Mouse (Mus musculus) intestine, embryonic 15.5 days (tissue): ENCODE results near the gene Rbms2. TPM values are rescaled to one million over a fixed set of nuclear protein-coding genes. Genes with fewer than 3 reads are reported as not detected.

Experiments used
- ATAC-seq: fragments of 200-750 bp; cut with Nextera tagmentation; 2 replicates; pipeline ENCODE4 v1.8.0; 2017; ENCODE audit warnings: moderate TSS enrichment, moderate library complexity
- H3K27ac ChIP-seq: fragments of 300-500 bp; sonication (generic); 2 replicates; pipeline ENCODE4 v1.5.1; 2015; ENCODE audit warnings: mild to moderate bottlenecking, inconsistent platforms
- H3K27me3 ChIP-seq: fragments of 300-500 bp; sonication (generic); replicated peaks from 2 replicates; pipeline ENCODE4 v1.6.1; 2015; ENCODE audit warnings: inconsistent platforms
- H3K36me3 ChIP-seq: fragments of 300-500 bp; sonication (generic); 2 replicates; pipeline ENCODE4 v1.6.1; 2015; ENCODE audit warnings: inconsistent platforms
- H3K4me1 ChIP-seq: fragments of 300-500 bp; sonication (generic); replicated peaks from 2 replicates; pipeline ENCODE4 v1.6.1; 2015; ENCODE audit warnings: inconsistent platforms
- H3K4me2 ChIP-seq: fragments of 300-500 bp; sonication (generic); replicated peaks from 2 replicates; pipeline ENCODE4 v1.6.1; 2015; ENCODE audit warnings: mild to moderate bottlenecking, inconsistent platforms
- H3K4me3 ChIP-seq: fragments of 300-500 bp; sonication (generic); replicated peaks from 2 replicates; pipeline ENCODE4 v1.5.1; 2015; ENCODE audit warnings: inconsistent platforms
- H3K9ac ChIP-seq: fragments of 300-500 bp; sonication (generic); 2 replicates; pipeline ENCODE4 v1.6.1; 2015; ENCODE audit warnings: inconsistent platforms
- H3K9me3 ChIP-seq: fragments of 300-500 bp; sonication (generic); 2 replicates; pipeline ENCODE4 v1.6.1; 2016; ENCODE audit warnings: inconsistent platforms
- WGBS: fragments of 180-500 bp; shearing (Covaris S2); methylation state at CpG from one replicate; pipeline ENCODE4 v1.1.7; 2015; 5-methylcytosine and 5-hydroxymethylcytosine counted together
- polyA plus RNA-seq: library from polyadenylated mRNA; unstranded; fragments of >200 nt; fragmentation: Nextera tagmentation; extraction: Ambion mirVana; gene quantifications from 2 replicates; pipeline ENCODE4 v1.2.1, GENCODE M21; 2015

The Rbms2 gene
- polyA plus RNA-seq, 1 experiment from 2014 or later = 27.0 TPM

DNA sequence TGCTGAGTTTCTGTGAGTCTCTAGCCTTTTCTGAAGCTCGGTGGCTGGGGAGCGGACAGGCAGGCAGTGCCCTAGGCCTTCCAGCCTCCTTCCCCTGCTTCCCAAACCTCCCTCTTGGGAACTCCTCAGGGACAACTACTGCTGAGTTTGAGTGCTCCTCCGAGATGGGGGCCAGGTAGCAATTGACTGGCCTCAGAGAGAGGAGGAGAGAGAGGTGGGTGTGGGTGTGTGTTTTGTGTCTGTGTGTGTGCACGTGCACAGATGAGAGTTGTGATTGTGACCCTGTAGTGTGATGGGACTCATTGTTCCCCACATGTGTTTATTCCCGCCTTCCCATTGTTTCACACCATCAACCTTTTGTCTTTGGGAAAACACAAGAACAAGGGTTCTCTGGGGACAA is 52.6 kb downstream of the Rbms2 start:
- Histone ChIP-seq H3K4me2 (no peak overlapping the region), H3K4me1 (no peaks in the 10 kb centered on the region), H3K4me3 (no peak overlapping the region), H3K9ac (no peak overlapping the region), H3K27ac (no peak overlapping the region), H3K9me3 (no peaks in the 10 kb centered on the region), H3K27me3 (no peaks in the 10 kb centered on the region), H3K36me3 (peaks cover 49% of the 10 kb centered on the region)
- no peak for ATAC-seq
- WGBS = 68% methylated on average over 5 of the region's 5 CpGs

GRCm38 (mm10) chr10:128125951-128126350 is 54.1 kb downstream of the Rbms2 start:
- Histone ChIP-seq H3K9ac (no peak overlapping the region), H3K4me1 (no peaks in the 10 kb centered on the region), H3K36me3 (peaks cover 62% of the 10 kb centered on the region), H3K27ac (no peak overlapping the region), H3K4me2 (no peak overlapping the region), H3K4me3 (no peak overlapping the region), H3K27me3 (no peaks in the 10 kb centered on the region), H3K9me3 (no peaks in the 10 kb centered on the region)
- WGBS = 92% methylated on average over 14 of the region's 14 CpGs
- ATAC-seq = no peak

DNA sequence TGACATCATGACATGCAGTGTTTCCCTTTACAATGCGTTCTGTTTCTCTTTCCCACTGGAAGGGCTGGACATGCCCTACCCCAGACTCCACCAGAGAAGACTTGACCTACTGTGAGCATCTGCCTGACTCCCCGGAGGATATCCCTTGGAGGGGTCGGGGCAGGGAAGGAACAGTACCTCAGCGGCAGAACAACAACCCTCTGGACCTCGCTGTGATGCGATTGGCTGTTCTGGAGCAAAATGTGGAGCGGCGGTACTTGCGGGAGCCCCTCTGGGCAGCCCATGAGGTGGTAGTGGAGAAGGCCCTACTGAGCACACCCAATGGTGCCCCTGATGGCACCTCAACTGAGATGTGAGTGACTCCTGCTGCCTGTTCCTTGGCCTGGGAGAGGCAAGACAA is 55.3 kb downstream of the Rbms2 start:
- no peak overlapping the region for H3K27ac ChIP-seq
- no peak overlapping the region for H3K9ac ChIP-seq
- H3K4me2 ChIP-seq = no peak overlapping the region
- peaks cover 64% of the 10 kb centered on the region for H3K36me3 ChIP-seq
- no peak for ATAC-seq
- no peaks in the 10 kb centered on the region for H3K9me3 ChIP-seq
- 95% methylated on average over 9 of the region's 9 CpGs for WGBS
- no peaks in the 10 kb centered on the region for H3K4me1 ChIP-seq
- H3K27me3 ChIP-seq = no peaks in the 10 kb centered on the region
- H3K4me3 ChIP-seq = no peak overlapping the region

GRCm38 (mm10) chr10:128123833-128124232 is 56.3 kb downstream of the Rbms2 start:
- ATAC-seq = no peak
- Histone ChIP-seq H3K4me2 (no peak overlapping the region), H3K27ac (no peak overlapping the region), H3K27me3 (no peaks in the 10 kb centered on the region), H3K9ac (no peak overlapping the region), H3K4me3 (no peak overlapping the region), H3K9me3 (no peaks in the 10 kb centered on the region), H3K4me1 (no peaks in the 10 kb centered on the region), H3K36me3 (peaks cover 73% of the 10 kb centered on the region)
- 92% methylated on average over 7 of the region's 7 CpGs for WGBS

DNA sequence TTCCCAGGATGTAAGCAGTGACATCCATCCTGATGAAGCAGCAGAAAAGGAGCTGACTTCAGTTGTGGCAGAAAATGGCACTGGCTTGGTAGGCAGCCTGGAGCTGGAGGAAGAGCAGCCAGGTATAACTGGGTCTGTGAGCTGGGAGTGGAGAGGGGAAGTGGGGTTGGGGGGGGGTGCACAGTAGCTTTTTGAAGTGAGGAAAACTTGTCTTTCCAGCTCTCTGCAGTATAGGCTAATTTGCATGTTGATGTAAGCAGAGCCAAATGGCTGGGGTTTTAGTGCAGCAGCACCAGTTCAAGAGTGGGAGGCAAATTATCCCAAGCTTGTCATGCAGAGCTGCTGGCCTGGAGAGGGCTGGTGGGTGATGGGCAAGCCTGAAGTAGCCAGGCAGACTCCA is 68.9 kb downstream of the Rbms2 start:
- no peak for ATAC-seq
- no peak overlapping the region for H3K4me2 ChIP-seq
- no peak overlapping the region for H3K27ac ChIP-seq
- H3K36me3 ChIP-seq = peaks cover 46% of the 10 kb centered on the region
- no peaks in the 10 kb centered on the region for H3K27me3 ChIP-seq
- H3K9me3 ChIP-seq = no peaks in the 10 kb centered on the region
- no peak overlapping the region for H3K9ac ChIP-seq
- no peaks in the 10 kb centered on the region for H3K4me1 ChIP-seq
- no peak overlapping the region for H3K4me3 ChIP-seq

DNA sequence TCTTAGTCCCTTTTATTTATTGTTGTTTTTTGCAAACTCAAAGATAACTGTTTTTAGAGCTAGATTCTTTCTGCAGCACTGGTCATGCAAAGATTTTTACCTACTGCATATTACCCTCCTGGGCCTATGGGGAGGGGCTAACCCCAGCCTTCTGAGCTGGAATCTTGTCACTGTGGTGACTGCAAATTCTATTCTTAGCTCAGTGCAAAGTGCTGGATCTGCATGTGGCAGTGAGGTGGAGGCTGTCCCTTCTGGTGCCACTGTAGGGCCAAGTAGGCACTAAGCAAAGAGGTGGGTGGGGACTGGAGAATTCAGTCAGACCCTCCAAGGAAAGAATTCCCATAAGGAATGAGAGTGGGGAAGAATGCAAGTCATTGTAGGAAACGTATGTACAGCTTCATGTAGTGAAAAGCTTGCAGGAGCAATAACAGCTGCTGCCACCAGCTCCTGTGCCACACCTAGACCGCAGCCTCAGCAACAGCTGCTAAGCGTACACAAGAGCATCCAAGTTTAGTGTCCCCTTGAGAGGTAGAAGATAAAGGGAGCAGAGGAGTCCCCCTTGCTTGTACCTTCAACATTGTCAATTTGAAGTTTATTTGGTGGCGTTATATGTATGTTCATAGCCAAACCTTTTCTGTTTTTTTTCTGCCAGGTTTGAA is 69.9 kb downstream of the Rbms2 start:
- Histone ChIP-seq H3K27me3 (no peaks in the 10 kb centered on the region), H3K4me3 (no peak overlapping the region), H3K9ac (no peak overlapping the region), H3K9me3 (no peaks in the 10 kb centered on the region), H3K4me2 (no peak overlapping the region), H3K36me3 (peaks cover 37% of the 10 kb centered on the region), H3K4me1 (no peaks in the 10 kb centered on the region), H3K27ac (no peak overlapping the region)
- WGBS = 84% methylated on average over 4 of the region's 4 CpGs
- ATAC-seq = no peak

GRCm38 (mm10) chr10:128097587-128097971 is 82.5 kb downstream of the Rbms2 start:
- Histone ChIP-seq H3K27ac (peak overlapping the region; percentile 72), H3K4me3 (peak overlapping the region; percentile 96), H3K4me1 (peaks cover 33% of the 10 kb centered on the region), H3K27me3 (no peaks in the 10 kb centered on the region), H3K4me2 (peak overlapping the region; percentile 78), H3K36me3 (no peaks in the 10 kb centered on the region), H3K9ac (peak overlapping the region; percentile 87), H3K9me3 (no peaks in the 10 kb centered on the region)
- no peak for ATAC-seq
- under 1% methylated on average over 13 of the region's 13 CpGs for WGBS

GRCm38 (mm10) chr10:128096693-128097586 is 83.2 kb downstream of the Rbms2 start:
- Histone ChIP-seq H3K36me3 (no peaks in the 10 kb centered on the region), H3K9ac (peak overlapping the region; percentile 87), H3K27ac (peak overlapping the region; percentile 72), H3K4me1 (peaks cover 36% of the 10 kb centered on the region), H3K9me3 (no peaks in the 10 kb centered on the region), H3K4me2 (peak overlapping the region; percentile 78), H3K4me3 (peak overlapping the region; percentile 96), H3K27me3 (no peaks in the 10 kb centered on the region)
- peak; percentile 69 for ATAC-seq
- under 1% methylated on average over 71 of the region's 86 CpGs for WGBS

DNA sequence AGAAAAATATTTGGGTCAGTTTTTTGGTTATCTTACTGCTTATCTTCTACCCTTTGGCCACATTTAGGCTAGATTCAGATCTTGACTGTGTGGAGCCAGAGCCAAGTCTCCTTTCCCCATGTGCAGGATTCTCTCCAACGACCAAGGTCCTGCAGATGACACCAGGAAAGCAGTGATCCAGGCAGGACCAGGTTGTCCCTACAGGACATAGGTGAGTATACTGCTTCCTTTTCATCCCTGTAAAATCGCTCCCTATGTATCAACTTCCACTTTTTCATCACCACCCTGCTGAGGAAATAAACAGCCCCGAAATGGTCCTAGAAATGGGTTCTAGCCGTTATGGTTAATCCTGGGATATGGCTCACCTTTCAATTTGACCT is 83.8 kb downstream of the Rbms2 start:
- no peak for ATAC-seq
- WGBS = 23% methylated on average over 4 of the region's 4 CpGs
- H3K27ac ChIP-seq = no peak overlapping the region; the same call in 1 of the 2 replicates
- H3K9me3 ChIP-seq = no peaks in the 10 kb centered on the region
- no peaks in the 10 kb centered on the region for H3K36me3 ChIP-seq
- H3K27me3 ChIP-seq = no peaks in the 10 kb centered on the region
- peaks cover 43% of the 10 kb centered on the region for H3K4me1 ChIP-seq
- H3K4me2 ChIP-seq = peak overlapping the region; percentile 78; the same call in 1 of the 2 replicates
- H3K4me3 ChIP-seq = peak overlapping the region; percentile 96
- no peak overlapping the region for H3K9ac ChIP-seq

DNA sequence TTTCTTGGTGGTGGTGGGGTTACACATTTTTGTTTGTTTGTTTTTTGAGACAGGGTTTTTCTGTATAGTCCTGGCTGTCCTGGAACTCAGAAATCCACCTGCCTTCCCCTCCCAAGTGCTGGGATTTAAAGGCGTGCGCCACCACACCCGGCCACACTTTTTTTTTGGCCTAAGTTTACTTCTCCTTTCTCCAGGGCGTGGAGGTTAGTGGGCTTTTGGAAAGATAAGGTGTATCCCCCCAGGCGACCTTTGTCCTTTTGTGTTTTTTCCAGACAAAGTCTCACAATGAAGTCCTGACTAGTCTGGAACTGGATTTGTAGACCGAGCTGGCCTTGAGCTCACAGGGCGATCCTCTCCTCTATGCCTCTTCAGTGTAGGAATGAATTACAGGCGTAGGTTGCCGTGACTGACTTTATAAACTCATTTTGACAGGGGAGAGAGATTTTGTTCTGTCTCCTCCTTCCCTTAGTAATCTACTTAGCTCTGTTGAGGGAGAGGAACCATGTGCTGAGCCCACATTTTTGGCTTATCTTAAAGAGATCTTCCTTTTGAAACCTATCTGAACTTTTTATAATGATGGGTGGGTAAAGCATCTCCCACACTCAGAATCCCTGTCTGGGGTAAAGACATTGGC is 85.0 kb downstream of the Rbms2 start:
- Histone ChIP-seq H3K4me2 (peak overlapping the region; percentile 89), H3K9me3 (no peaks in the 10 kb centered on the region), H3K36me3 (no peaks in the 10 kb centered on the region), H3K9ac (peak overlapping the region; percentile 10; the same call in 1 of the 2 replicates), H3K4me3 (peak overlapping the region; percentile 25; the same call in 1 of the 2 replicates), H3K4me1 (peaks cover 43% of the 10 kb centered on the region), H3K27ac (peak overlapping the region; percentile 58), H3K27me3 (no peaks in the 10 kb centered on the region)
- WGBS = 31% methylated on average over 9 of the region's 9 CpGs
- no peak for ATAC-seq

DNA sequence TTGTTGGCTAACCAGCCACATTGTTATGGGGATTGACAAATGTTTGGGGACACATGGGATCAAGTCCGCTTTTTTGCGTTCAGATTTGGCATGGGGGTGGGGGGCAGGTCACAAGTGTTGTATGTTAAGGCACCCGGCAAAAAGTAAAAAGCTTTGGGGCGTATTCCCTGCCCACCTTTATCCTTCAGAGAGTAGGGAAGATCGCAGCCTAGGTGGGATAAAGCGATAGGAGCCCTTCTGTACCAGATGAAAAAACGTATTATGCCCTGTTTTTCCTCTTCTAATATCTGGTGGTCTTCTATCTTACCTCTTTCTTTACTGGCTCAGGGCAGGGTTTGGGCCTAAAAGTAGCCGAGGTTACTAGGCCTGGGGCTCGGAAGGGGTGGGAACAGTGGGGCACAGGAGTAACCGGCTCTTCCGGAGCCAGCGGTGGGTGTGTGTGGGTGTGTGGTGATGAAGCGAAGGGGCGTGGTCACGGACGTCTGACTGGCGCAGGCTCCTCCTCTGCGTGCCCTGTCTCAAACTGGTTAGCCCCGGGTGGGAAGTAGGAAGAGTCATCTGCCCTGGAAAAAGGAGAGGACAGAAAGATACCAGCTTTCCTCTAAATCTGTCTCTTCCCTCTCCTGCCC is 85.6 kb downstream of the Rbms2 start:
- H3K4me1 ChIP-seq = peaks cover 43% of the 10 kb centered on the region
- 11% methylated on average over 19 of the region's 19 CpGs for WGBS
- H3K27ac ChIP-seq = peak overlapping the region; percentile 97
- peak overlapping the region; percentile 25 for H3K4me3 ChIP-seq
- H3K9ac ChIP-seq = peak overlapping the region; percentile 11; the same call in 1 of the 2 replicates
- H3K9me3 ChIP-seq = no peaks in the 10 kb centered on the region
- no peaks in the 10 kb centered on the region for H3K27me3 ChIP-seq
- peak; percentile 71 for ATAC-seq
- peak overlapping the region; percentile 89 for H3K4me2 ChIP-seq
- peaks cover 4% of the 10 kb centered on the region for H3K36me3 ChIP-seq
